Mouse (Mus musculus) embryo, embryonic 10.5 days (tissue): Measurements from ENCODE around the gene Inafm2.

Source experiments
- DNase-seq: peaks from one replicate; pipeline ENCODE4 v3.0.0-alpha.2; 2015; ENCODE audit warnings: low spot score

The Inafm2 gene

DNA sequence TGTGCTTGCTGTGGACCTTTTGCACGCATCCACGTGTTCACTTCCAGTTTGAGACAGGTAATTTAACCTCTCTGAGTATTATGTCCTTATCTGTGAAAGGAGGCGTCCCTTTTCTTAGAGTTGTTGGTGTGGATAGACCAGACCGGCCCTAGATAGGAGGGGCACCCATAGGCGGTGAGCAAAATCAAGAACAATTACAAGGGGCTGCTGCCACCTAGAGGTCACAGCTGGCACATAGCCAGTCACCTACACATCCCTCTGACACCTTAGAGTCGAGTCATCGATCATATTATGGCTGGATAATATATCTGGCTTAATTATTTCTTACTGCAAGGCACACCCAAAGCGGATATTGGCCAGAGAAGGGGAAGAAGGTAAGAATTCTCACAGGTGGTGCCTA lies 14.3 kb downstream of the Inafm2 start:
- DNase-seq = peak; percentile 82

DNA sequence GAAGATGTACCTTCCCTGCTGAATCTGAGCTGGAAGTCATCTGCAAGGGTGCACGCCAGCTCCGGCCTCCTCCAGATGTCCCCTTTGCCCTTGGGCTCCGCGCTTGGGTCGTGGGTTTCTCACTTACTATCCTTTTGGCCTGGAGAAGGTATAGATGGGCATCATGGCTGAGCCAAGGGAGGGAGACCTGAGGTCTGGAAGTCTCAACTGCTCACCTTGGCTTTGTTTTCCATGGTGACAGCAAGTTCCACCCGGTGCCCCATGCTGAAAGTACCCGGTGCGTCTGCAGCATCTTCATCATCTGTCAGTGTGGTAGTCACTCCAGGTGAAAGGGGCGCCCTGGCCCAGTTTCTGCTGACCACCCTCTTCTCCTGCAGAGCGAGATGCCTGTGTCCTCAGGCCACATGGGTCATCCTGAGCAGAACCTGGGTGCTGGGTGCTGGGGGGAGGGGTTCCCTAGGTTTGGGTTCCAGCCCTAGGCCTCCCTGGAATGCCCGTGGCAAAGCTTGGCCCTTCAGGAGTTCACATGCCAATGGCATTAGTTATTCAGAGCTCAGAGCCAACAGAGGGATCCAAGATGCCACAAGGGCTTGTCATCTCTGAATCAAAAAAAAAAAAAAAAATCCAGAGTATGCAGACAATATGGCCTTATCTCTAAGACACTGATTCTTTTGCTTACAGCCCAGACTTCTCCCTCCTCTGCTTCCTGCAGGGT lies 14.9 kb downstream of the Inafm2 start:
- no peak for DNase-seq

DNA sequence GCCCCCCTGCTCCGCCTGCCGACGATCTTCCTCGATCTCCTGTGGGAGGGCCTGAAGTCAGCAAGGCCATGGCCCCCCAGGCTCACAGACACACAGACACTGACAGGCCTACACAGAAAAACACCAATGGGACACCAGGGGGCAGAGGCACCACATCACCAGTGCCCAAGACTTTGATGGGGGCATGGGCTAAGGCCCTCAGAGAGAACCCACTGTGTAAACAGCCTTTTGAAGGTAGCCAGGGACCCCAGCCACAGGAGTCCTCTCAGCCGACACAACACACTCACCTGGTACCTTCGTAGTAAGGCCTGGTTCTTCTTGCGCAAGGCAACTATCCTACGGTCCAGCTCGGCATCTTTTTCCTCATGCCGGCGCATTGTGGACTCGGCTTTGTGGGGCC lies 15.8 kb downstream of the Inafm2 start:
- no peak for DNase-seq

DNA sequence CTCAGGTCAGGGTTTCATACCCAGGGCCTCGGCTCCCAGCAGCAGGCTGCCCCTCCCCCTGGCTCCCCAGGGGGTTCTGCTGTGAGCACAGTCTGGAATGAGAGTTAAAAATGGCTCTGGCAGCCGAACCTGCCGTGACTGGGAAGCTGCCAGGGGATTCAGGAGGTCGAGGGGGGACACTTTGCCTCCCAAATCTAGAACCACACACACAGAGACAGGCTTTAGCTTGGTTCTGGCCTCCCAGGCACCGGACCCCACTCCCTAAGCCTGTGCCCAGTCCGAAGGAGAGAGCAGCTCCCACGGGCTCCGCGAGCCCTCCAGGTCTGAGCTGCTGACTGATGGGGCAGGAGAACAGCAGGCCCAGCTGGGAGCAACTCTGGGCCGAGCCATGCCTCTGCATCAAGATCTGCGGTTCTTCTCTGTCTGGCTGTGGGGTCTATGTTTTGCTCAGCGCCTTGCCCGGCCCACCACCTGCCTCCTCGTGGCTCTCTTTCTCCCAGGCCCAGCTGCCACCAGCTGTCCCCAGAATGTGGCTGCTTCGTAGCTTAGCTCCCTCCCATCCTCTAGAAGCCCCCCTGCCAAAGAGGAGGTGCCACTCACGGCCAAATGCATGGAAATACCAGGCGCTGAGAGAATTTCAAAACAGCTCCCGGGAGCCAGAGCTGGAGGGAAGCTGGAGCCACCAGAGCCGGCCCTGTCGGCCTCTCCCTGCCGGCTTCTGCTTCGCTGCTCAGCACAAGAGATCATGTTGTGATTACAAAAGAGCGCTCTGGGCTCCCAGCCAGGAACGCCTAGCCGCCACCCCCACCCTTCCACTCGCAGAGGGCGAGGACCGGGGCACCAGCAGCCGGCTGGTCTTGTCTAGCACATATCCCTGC lies 16.6 kb downstream of the Inafm2 start, which contains the start of gene Ccdc9b:
Gene Ccdc9b, minus strand, starts transcription at position 756 of the 878 bp plus-strand sequence.
- peak; percentile 69 for DNase-seq

DNA sequence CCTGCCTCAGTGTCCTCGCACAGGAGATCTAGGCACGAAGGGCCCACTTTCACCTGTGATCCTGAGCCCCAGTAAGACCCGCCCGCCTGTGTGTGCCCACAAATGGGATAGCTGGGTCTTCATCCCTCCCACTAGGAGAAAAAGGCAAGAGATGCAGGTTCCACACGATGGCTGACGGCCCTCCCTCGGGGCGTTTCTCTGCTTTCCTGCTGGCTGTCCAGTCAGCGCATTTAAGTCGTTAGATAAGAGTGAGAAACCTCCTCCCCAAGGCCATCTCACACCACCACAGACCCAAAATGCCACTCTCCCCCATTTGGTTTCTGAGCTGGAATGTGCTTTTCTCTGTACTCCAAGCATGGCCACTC lies 17.2 kb downstream of the Inafm2 start:
- no peak for DNase-seq

DNA sequence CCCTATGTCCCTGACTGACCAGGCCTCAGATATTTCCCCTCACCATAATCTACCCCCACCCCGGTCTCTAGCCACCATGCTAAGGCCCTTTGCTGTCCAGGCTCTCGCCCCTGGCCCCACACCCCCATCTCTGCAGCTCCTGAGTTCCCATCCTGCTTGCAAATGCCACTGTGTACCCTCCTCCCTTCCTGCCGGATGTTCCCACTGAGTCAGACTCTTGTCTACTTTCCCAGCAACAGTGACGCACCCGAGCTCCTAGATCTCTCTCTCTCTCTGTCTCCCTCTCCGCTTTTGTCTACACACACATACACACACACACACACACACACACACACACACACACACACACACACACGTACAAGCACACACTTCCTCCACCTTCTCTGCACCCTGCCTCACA lies 17.9 kb downstream of the Inafm2 start:
- no peak for DNase-seq

DNA sequence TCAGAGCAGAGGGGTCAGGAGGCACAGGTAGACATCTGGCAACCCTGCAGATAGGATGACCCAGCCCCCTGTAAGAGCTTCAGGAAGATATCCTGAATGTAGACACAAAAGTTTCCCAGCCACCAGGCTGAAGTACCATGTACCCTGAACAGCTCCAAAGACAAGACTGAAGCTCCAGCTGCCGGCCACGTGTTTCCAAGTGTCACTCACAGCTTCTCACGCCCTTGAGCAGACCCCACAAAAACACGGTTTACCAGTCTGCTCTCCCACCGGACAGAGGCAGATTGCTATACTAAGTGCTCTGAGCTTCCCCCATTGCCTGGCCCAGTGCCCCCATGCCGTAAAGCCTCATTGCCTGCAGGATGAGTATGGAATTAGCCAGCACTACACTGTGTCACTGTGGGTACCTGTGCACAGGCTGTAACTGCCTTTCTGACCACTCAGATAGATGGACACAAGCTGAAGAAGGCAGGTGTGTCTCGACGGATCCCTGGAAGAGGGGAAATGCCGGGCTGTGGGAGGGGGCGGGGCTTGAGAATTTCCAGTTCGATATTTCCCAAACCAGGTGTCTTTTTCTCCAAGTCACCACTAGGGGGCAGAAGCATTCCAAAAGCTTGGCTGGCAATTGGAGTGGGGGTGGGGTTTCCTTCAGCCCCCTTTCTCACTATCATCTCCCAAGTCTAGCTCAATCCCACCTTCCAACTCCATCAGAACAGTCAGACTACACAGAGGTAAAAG lies 18.7 kb downstream of the Inafm2 start:
- DNase-seq = peak; percentile 82

DNA sequence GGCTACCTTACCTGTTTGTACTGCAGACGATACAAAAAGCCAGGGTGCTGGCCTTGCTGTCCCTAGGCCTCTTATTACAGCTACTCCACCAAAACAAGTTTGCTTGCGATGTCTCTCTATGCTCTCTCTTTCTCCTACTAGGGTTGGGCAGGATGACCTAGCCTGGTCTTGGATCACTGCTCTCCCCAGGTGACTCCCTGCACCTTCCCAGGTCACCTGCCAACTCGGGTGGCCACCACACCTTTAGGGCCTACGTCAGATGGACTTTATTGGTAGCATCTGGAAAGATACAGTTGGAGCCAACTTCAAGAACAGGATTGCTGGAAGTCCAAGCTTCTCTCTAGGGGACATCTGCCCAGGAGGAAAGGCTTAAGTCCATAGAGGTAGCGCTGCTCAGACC lies 19.3 kb downstream of the Inafm2 start:
- no peak for DNase-seq

DNA sequence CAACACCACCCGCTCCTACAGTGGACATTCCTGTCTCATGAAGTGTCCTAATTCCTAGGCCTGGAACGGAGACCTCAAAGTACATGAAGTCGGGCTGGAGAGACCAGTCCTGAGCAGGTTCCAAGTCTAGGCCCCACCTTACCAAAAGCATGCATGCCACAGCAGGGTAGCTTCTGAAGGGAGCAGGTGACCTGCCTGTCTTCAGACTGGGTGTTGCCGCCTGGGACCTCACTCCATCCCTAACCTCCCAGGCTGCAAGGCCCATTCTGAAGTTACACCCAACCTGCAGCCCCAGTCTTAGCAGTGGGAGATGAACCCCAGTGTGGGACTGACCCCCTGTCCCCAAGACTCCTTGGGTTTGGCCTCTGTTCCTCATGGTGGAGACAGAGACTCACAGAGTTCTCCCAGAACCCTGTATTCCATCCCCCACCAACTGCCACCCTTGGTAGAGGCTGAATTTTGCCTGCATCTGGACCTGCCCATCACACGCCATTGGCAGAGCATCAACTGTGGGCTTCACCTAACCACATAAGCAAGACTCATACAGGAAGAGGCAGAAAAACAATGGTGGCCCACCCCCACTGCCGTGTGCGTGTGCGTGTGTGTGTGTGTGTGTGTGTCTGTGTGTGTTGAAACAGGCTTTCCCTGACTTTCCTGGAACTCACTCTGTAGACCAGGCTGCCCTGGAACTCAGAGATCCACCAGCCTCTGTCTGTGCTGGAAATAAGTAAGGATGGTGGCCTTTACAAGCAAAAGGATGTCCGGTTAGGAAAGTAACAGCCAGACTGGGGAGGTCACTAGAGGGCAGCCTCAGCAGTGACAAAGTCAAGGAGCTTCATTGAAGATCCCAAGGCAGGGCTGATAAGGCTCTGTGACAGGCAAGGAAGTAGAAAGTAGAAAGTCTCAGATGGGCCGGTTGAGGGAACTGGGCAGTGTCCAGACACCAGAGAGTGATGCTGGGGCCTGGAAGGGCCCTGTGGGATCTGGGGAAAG lies 20.8 kb downstream of the Inafm2 start:
- no peak for DNase-seq

DNA sequence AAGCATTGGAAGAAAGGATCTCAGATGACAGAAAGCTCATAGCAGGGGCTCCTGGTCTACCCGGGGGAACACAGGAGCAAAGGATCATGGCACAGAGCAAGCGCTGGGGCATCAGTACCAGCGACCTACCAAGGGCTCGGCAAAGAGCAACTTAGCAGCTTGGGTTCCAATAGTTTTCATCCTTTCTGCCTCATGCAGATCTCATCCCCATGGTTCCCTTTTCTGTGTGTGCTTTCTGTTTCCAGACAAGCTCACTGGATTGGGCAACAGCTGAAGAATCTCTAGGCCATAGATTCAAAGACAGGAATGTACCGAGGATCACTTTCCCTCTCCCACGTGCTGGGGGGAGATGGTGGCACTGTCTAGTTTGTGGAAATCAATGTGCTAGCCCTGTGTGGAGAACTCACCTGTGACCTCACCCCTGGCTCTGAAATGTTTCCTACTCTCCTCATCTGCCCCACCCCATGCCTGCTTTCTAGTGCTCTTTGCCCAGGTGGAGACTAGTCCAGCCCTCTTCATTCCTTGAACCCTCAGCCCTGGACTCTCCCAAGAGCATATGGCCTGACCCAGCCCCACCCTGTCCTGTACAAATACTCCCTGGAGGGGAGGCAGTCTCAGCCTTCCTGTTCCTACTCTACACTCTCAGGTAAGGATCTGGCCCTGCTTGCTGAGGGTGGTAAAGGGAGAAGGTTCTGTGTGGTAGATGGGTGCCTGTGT lies 26.8 kb downstream of the Inafm2 start, which contains the start of gene Phgr1:
Gene Phgr1, plus strand, starts transcription at position 612 of the 717 bp plus-strand sequence.
- no peak for DNase-seq

DNA sequence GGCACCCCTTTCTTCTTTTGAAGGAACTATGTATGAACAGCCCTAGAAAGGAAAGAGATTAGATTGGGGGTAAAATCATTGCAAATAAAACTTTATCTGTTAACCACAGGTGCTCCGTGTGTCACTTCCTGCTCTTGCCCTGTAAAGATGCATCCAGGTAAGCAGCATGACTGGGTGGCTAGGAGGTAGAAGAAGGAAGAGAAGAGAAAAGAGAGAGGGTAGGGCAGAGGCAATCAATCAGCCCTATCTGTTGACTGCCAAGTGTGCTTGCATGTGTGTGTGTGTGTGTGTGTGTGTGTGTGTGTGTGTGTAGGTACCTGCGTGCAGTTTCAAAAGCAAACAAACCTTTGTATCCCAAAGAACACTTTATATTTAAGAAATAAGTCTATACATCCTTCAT lies 29.0 kb downstream of the Inafm2 start:
- no peak for DNase-seq

DNA sequence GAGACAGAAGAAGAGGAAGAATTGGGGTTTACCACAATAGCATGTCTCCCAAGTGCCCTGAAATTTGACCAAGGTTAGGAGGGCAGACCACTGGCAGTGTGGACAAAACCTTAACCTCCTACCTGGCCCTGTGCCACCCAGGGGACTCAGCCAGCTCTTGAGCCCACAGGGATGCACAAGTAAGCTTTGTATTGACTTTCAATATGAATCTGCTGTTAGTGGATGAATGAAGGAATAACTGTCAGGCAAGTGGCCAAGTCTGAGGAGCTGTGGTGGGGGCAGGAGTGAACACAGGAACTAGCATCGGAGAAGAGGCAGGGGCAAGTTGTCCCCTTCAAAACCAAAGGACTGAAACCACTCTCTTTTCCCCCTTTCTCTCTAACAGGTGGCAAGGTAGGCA lies 29.8 kb downstream of the Inafm2 start:
- no peak for DNase-seq

DNA sequence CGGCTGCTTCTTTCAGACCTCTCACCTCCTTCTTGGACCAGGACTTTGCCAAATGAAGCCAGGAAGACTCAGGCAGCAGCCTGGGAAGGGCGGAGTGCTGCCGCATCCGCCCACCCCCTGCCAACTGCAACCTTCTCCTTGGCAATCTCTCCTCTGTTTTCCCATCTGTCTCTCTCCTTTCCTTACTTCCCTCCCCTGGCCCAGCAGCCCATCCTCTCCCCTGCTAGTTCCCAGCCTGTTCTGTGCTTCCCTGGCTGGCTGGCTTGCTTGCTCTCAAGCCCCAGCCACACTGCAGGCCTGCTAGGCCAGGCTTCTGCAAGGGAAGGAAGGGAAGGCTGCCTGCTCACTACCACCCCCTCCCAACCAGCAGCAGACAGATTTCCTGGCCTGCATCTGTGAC lies 30.3 kb downstream of the Inafm2 start:
- DNase-seq = no peak

DNA sequence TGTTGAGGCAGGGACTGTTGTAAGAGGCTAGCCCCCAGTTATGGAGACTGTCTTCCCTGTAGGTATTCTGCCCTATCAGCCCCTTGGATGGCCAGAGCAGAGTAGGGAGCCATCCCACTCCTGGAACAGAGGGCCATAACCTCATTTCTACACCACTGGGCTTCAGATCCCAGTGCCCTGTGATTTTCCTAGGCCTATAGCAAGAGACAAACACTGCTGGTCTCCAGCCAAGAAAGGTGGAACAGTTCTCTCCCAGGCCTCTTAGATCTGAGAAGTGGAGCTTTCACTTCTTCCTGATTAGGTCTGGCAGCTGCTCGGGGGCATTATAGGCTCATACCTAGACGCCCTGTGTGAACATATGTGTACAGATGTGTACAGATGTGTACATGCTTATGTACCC lies 30.7 kb downstream of the Inafm2 start:
- DNase-seq = no peak

DNA sequence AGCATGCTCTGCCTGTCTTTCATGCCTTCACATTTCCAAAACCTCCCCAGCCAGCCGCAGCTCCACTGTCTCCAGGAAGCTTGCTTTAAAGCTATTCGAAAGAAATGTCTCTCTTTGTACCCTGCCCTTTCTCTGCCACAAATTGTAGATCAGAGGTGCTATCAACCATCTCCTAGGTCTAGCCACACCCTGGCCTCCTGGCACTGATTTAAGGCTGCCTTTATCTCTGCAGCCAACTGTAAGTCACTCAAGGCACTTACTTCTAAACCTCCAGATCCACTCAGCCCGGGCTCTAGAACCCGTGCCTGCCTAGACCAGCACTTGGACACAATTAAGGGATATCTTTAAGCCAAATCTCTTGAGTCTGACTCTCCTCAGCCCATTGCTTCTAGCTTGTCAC lies 32.9 kb downstream of the Inafm2 start:
- DNase-seq = no peak

DNA sequence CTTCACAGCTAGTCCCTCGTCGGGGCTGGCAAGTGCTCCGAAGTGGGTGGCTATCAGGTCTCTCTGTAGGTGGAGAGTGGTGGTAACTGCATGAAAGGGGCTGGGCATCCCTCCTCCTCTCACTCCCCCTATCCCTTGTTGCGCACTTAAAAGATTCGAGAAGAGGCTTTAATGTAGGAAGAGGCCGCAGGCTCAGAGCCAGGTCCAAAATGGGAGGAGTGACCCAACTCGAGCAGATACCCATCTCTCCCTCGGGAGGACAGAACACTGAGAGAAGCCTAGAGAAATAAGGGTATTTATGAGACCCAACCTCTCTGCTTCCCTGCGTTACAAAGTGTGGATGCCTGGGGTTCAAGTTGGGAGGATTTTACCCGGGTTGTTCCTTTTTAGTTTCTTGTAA lies 33.5 kb downstream of the Inafm2 start:
- DNase-seq = no peak

DNA sequence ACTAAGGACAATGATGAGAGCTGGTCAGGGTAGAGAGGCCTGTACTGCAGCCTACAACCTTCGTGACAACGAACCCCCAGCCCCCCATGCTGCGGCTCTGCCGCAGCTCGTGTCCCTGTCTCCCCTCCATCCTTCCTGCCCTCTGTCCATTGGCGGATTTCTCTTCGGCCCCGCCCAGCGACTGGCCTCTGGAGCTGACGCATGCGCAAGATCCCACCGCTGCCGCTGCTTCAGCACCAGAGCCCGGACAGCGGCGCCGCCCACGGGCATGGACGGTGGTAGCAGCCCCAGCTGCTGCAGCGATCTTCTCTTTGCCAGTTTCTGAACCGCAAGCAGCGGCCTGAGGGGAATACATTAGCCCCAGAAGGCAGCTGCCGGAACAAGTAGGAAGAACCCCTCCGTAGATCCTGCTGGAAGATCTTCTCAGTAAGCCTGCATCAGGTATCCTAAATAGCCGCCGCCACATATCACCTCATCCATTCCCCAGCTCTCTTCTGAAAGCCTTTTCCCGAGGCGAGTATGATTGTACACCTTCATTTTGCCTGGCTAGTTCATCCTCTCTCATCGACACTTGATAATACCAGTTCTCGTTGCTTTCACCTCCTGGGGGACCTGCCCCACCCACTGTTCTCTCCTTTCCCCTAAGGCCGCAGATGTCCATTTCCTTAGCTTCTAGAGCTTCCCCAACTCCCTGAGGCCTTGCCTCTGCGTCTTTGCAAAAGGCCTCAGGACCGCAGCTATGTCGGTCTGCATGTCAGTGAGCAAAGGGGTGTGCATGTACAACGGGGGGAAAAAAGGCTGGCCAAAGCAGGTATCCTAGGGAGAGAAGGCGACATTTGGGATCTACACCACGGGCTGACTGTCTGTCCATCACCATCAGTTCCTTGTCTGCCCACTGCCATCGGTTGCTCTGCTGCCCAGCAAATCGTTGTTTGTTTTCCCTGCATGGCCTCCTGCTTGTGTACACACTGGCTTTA lies 34.2 kb downstream of the Inafm2 start, which contains the start of gene Disp2:
Gene Disp2, plus strand, starts transcription at position 216 of the 977 bp plus-strand sequence.
- DNase-seq = peak; percentile 97

DNA sequence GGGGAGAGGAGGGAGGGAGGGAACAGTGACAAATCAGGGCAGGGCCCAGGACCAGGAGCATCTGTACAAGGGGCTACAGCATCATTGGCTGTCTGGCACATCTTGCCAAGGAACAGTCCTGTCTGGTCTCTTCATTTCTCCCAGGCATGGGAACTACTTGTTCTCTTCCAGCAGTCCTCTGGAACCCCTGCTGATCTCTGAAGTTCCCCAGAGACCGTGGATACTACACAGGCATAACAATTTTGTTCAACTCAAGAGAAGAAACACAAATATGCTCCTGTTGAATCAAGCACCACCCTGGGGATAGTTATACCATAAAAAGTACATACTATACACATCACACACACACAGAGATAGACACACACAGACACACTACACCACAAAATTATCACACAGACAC lies 35.6 kb downstream of the Inafm2 start:
- no peak for DNase-seq

DNA sequence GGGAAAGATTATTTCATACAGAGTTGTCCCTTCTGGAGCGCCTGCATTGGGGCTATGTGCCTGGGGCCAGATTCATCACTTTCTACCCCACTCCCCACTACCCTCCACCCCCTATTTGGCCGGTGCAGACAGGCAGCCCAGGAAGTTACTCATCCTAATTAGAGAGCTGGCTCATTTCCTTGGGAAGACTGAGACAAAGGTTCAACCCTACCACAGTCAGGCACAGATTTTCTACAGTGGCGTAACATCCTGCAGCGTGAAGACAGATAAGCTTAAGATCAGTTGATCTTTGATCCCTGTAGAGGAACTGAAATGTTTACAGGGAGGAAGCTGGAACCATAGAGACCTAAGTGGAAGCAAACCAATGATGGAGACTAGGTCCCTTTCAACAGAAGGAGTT lies 36.7 kb downstream of the Inafm2 start:
- no peak for DNase-seq
